Mouse (Mus musculus): Measurements from ENCODE around the gene Foxe3.

GRCm38 (mm10) chr4:114907951-114908828 is 17.6 kb downstream of the Foxe3 start:
- no peak for TF ChIP-seq CTCF (IDR thresholded peaks at IDR 0.05; ENCODE audit: insufficient read depth, low read length)
- TF ChIP-seq POLR2A (IDR thresholded peaks at IDR 0.05; ENCODE audit: borderline replicate concordance, extremely low read depth, low read depth, low read length) = no peak
